Mouse (Mus musculus) right cerebral cortex, adult 18-20 months (tissue): Measurements from ENCODE around the gene Arfgap2.

Experiments used
- DNase-seq: peaks from one replicate; pipeline ENCODE4 v3.0.0; 2022; ENCODE audit warnings: mixed read lengths

The Arfgap2 gene

DNA sequence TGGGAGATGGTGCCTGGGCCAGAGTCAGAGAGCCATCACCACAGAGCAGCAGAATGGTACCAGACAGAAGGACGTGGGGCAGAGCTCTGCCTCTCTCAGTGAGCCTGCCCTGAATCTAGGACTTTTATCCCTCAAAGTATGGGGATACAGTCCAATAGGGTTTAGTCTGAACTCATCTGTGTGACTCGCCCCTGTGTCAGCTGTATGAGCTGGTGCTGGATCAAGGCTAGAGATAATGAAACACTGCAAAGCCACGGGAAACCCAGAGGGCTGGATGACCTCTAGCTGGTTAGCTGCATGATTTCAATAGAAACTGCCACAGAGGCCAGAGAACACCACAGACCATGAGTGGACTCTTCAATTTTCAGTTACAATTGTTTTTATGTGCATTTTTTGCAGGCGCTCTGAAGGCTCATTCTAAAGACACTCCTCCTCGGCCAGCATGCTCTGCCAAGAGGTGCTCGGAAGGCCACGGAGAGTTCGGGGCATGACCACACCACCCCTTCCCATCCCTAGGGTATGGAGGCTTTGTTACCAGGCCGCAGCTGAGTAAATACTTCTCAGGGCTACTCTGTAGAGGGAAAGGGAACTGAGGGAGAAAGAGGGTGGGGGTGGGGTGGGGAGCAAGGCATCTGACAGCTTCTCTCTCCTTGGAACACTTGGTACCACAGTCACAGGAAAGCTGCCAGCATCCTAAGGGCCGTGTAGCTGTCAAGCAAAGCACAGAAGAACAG lies 48.0 kb downstream of the Arfgap2 start:
- no peak for DNase-seq

DNA sequence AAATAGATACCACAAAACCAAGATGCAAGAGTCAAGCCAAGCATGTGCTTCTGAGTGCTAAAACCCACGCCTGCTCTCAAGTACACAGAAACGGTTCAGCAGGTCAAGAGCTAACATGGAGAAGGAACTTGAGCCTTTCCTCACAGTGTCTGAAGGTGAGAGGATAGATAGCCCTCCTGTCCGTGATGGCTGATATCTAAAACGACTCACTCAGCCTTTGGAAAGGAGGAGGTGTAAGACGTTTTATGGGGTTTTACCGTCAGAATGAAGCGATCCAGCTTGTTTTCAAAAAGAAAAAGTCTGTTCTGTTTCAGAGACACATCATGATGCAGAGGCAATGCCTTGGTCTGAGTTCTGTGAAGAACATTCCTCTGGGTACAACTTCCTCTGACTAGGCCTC lies 49.4 kb downstream of the Arfgap2 start:
- no peak for DNase-seq

DNA sequence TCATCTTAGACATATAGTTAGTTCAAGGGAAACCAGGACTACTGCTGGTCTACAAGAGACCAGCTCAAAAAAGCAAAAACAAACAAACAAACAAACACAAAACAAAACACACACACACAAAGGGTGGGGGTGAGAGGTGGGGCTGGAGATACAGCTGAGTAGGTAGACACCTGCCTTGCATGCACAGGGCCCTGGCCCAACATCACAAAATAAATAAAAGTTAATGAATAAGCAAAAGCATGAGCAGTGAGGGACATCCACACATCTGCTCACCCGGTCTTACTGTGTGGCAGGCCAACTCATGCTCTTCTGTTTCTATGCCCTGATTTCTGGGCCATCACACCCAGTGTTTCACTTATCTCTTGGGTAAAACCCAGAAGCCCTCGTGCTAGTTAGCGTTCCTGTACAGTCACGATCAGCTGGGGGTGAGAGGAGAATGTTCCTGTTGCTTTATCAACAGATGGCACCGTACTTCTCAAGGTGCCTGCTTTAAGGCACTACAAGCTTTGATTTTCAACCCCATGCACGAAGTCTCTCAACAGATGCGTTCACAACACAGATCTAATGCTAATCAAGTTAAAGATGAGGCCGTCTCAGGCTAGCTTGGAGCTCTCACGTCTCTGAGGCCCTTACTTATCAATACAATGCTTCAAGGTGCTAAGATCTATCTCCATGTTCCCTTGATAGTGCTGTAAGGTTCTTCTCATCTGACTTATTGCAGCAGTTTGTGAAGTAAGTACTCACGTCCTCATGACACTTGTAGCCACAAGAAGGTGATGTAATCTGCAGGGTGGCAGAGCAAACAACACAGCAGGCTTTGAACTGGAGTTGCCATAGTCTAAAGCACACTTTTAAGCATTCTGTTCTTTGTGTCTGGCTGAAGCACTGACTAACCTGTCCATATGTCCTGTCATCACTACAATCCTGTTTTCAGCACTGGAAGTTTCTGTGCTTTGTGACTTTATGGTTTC lies 56.1 kb downstream of the Arfgap2 start:
- no peak for DNase-seq

DNA sequence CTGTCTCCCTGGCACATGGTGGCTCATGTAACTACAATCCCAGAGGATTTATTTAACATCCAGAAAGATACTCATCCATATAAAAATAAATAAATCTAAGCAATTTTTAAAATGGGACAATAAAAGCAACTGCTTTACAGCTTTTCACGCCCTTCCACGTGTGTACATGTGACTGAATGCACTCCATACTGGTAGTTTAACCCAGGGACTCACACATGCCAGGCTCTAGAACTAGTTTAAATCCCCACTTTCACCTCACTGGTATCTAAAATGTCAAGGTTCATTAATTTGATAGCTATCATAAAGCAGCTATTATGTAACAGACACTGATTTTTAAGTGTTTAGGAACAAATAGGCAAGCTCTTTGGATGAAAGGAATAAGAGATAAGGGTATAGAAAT lies 57.1 kb downstream of the Arfgap2 start:
- no peak for DNase-seq

DNA sequence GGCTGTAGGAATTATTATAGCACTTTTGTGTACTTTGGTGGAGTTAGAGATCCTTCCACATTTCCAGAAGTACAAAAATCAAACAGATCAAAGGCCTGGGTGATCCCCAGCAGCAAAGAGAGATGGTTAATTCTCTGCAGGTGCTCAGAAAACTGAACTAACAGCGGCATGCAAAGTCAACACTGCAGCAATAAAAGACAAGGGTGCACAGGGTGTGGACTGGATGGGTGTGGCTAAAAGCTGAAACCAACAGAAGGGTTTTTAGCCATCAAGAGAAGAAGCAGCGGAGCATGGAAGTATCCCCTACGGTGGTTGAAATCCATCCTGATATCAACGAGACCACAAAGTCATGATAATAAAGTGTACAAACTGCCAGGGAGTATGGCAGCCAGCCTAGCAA lies 57.7 kb downstream of the Arfgap2 start:
- DNase-seq: no peak

DNA sequence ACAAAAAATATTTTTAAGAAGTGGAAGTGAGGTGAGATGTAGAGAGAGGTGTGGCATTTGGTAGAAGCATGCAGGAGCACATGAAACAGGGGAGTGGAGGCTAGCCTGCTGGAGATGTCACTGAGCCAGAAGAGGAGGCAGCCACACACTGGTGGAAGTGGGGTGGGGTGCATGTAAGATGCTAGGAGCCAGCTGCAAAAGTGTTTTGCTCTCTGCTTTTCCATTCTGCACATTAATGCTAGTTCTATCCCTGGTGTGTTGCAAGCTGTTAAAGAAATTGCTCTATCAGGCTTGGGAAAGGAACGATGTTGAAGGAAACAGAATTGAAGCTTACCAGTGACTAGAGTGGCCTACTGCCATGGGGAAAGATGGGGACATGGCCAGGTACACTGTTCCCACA lies 59.6 kb downstream of the Arfgap2 start:
- no peak for DNase-seq

DNA sequence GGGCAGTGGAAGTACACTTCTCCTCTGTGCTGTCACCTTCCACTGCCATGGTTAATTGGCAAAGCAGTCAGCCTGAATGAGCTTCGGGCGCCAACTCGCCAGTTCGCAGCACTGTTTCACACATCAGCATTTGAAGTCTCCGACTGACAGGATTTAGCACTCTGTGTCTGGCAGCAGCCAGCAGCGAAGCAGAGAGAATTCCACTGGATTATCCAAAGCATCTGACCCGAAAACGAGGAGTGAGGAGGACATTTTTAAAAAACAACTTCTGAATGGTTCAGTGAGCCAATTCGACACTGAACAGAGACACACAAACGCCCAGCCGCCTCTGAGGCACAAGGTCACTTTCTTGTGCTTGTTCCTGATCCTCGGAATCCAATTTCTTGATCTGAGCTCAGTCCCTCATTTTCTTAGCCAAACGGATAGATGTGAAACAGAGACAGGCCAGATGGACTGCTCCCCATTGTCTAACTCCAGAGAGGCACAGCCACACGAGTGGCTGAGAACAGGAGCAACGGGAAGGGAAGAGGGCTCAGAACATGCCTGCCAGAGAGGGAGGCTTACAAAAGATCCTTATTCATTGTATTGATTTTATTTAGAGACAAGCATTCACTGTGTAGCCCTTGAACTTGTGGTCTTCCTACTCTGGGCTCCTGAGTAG lies 60.1 kb downstream of the Arfgap2 start:
- DNase-seq: peak; percentile 49
